Mouse (Mus musculus) heart, adult 9 months (tissue): ENCODE measurements around the gene Ces3a.
"Not testable (repeated sequence)": the region's sequence is repeated elsewhere in the genome, so short reads cannot be mapped to it uniquely, and the experiment has no call there.

Experiments used
- DNase-seq, 2 experiments: peaks; one replicate each; pipeline ENCODE4 v3.0.0; 2022; ENCODE audit warnings: low spot score in 2 of 2

Ces3a gene

GRCm38 (mm10) chr8:105093992-105094391 lies 45.6 kb downstream of the Ces3a start:
- DNase-seq, result no peak

GRCm38 (mm10) chr8:105102101-105102785 lies 53.8 kb downstream of the Ces3a start:
- not testable (repeated sequence) for DNase-seq

- not testable (repeated sequence) for DNase-seq
These were observed 55.3 kb downstream of the Ces3a start for GRCm38 (mm10) chr8:105103701-105104100.

GRCm38 (mm10) chr8:105104220-105104619 lies 55.8 kb downstream of the Ces3a start:
- no peak for DNase-seq
